Comparison of ENCODE assay signal across 23 mouse cellular contexts in the genomic region with DNA sequence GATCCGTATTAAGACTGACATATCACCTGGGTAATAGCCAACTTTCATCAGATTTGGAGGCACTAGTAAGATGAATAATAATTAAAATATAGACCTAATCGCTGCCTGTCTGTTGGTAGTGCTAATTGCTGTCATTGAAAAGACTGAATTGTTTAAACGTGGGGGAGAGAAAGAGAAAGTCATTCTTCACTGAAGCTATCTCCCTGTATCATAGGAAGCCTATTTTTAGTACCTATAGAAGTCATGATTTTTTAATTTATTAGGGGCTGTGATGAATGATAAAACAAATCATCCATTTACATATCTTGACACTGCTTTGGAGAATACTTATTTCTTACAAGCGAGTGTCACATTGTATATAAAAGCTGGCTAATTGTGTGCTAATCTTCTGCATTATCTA. TPM values are rescaled to one million over a fixed set of nuclear protein-coding genes. Genes with fewer than 3 reads are reported as not detected.
A peak's percentile ranks its signal among the peaks of the same experiment; 100 is the strongest.
DNase-seq lines count a peak whose midpoint lies in the region; ATAC-seq and TF ChIP-seq lines count a peak whose summit lies in the region.
"Had no signal": no experiment of that assay in that cellular context is flagged by ENCODE, and none has a peak within 500 bp of the region (broad histone marks: within the 10 kb centered on the region; RNA-seq: fewer than 3 reads in every experiment).

No protein-coding gene starts in this region.

- no peaks in the 10 kb centered on the region for H3K36me3 ChIP-seq in forebrain, embryonic 14.5 days (ENCODE audit: control insufficient read depth, insufficient read depth, low read length)
- H3K36me3 ChIP-seq in forebrain, embryonic 10.5 days (replicated peaks), result no peaks in the 10 kb centered on the region
- no peaks in the 10 kb centered on the region for H3K36me3 ChIP-seq in midbrain, embryonic 11.5 days (ENCODE audit: control insufficient read depth, insufficient read depth, low read length)
- no peaks in the 10 kb centered on the region for H3K36me3 ChIP-seq in midbrain, postnatal 0 days (ENCODE audit: insufficient read depth, low read length)
- H3K36me3 ChIP-seq in forebrain, postnatal 0 days (ENCODE audit: insufficient read depth), result no peaks in the 10 kb centered on the region
- no peaks in the 10 kb centered on the region for H3K36me3 ChIP-seq in kidney, embryonic 16.5 days (ENCODE audit: insufficient read depth, low read length)
- H3K36me3 ChIP-seq: embryonic facial prominence, embryonic 10.5 days; embryonic facial prominence, embryonic 13.5 days had no signal

- no peak for TF ChIP-seq CTCF in midbrain, postnatal 0 days (IDR thresholded peaks at IDR 0.05)
- TF ChIP-seq CTCF in forebrain, postnatal 0 days (IDR thresholded peaks at IDR 0.05; ENCODE audit: low read depth), result no peak

- H3K9me3 ChIP-seq in forebrain, embryonic 14.5 days (replicated peaks; ENCODE audit: control insufficient read depth, low read length), result no peaks in the 10 kb centered on the region
- H3K9me3 ChIP-seq in forebrain, embryonic 10.5 days, result no peaks in the 10 kb centered on the region
- H3K9me3 ChIP-seq in midbrain, embryonic 11.5 days (ENCODE audit: control insufficient read depth, low read length), result no peaks in the 10 kb centered on the region
- no peaks in the 10 kb centered on the region for H3K9me3 ChIP-seq in midbrain, postnatal 0 days (ENCODE audit: low read length)
- no peaks in the 10 kb centered on the region for H3K9me3 ChIP-seq in forebrain, postnatal 0 days (ENCODE audit: low read length)
- no peaks in the 10 kb centered on the region for H3K9me3 ChIP-seq in kidney, embryonic 16.5 days (ENCODE audit: low read length)
- H3K9me3 ChIP-seq: embryonic facial prominence, embryonic 10.5 days; embryonic facial prominence, embryonic 13.5 days had no signal

- no peak overlapping the region for H3K4me3 ChIP-seq in forebrain, embryonic 14.5 days (ENCODE audit: low read depth, low read length)
- H3K4me3 ChIP-seq in forebrain, embryonic 10.5 days, result no peak overlapping the region
- no peak overlapping the region for H3K4me3 ChIP-seq in midbrain, embryonic 11.5 days (ENCODE audit: low read depth, low read length)
- no peak overlapping the region for H3K4me3 ChIP-seq in midbrain, postnatal 0 days (ENCODE audit: low read depth, low read length)
- no peak overlapping the region for H3K4me3 ChIP-seq in forebrain, postnatal 0 days (ENCODE audit: low read depth, low read length)
- H3K4me3 ChIP-seq in kidney, embryonic 16.5 days (ENCODE audit: low read length), result no peak overlapping the region
- H3K4me3 ChIP-seq: embryonic facial prominence, embryonic 10.5 days; embryonic facial prominence, embryonic 13.5 days; erythroblast, embryonic 14.5 days; gastrocnemius, adult 2 months had no signal

- WGBS in forebrain, embryonic 14.5 days, result 38% methylated on average over 4 of the region's 4 CpGs
- 63% methylated on average over 4 of the region's 4 CpGs for WGBS in forebrain, embryonic 10.5 days
- WGBS in midbrain, embryonic 11.5 days, result 59% methylated on average over 4 of the region's 4 CpGs
- 39% methylated on average over 4 of the region's 4 CpGs for WGBS in midbrain, postnatal 0 days
- WGBS in forebrain, postnatal 0 days, result 35% methylated on average over 4 of the region's 4 CpGs
- WGBS in kidney, embryonic 16.5 days, result 79% methylated on average over 4 of the region's 4 CpGs

- ATAC-seq in forebrain, embryonic 14.5 days, result peak; percentile 40
- ATAC-seq in midbrain, embryonic 11.5 days (ENCODE audit: low FRiP score), result peak; percentile 16; the same call in 1 of the 2 replicates
- no peak for ATAC-seq in midbrain, postnatal 0 days (ENCODE audit: low FRiP score)
- peak; percentile 51; the same call in 1 of the 2 replicates for ATAC-seq in forebrain, postnatal 0 days
- no peak for ATAC-seq in kidney, embryonic 16.5 days (ENCODE audit: low FRiP score, low TSS enrichment)
- ATAC-seq: CD4-positive, CD25-positive, alpha-beta regulatory T cell, adult 4 months; inflammation-experienced regulatory T-cells, adult 6 months; intestine, embryonic 16.5 days had no signal

- no peak overlapping the region for H3K4me2 ChIP-seq in forebrain, embryonic 14.5 days (ENCODE audit: low read length)
- H3K4me2 ChIP-seq in midbrain, embryonic 11.5 days, result no peak overlapping the region
- H3K4me2 ChIP-seq in midbrain, postnatal 0 days (ENCODE audit: low read depth, low read length, poor library complexity, severe bottlenecking), result no peak overlapping the region
- H3K4me2 ChIP-seq in forebrain, postnatal 0 days (ENCODE audit: low read depth), result no peak overlapping the region
- no peak overlapping the region for H3K4me2 ChIP-seq in kidney, embryonic 16.5 days (replicated peaks; ENCODE audit: low read depth, low read length)
- H3K4me2 ChIP-seq: embryonic facial prominence, embryonic 13.5 days; heart, embryonic 11.5 days; hindbrain, embryonic 14.5 days had no signal

- no peaks in the 10 kb centered on the region for H3K27me3 ChIP-seq in forebrain, embryonic 14.5 days (replicated peaks; ENCODE audit: control insufficient read depth, insufficient read depth, low read length)
- no peaks in the 10 kb centered on the region for H3K27me3 ChIP-seq in forebrain, embryonic 10.5 days (ENCODE audit: poor library complexity, severe bottlenecking)
- H3K27me3 ChIP-seq in midbrain, embryonic 11.5 days (ENCODE audit: control insufficient read depth, insufficient read depth, low read length), result no peaks in the 10 kb centered on the region
- H3K27me3 ChIP-seq in midbrain, postnatal 0 days (ENCODE audit: insufficient read depth, low read length), result no peaks in the 10 kb centered on the region
- no peaks in the 10 kb centered on the region for H3K27me3 ChIP-seq in forebrain, postnatal 0 days (ENCODE audit: insufficient read depth, low read length)
- H3K27me3 ChIP-seq in kidney, embryonic 16.5 days (ENCODE audit: insufficient read depth, low read length), result no peaks in the 10 kb centered on the region
- H3K27me3 ChIP-seq: embryonic facial prominence, embryonic 13.5 days had no signal

- H3K27ac ChIP-seq in forebrain, embryonic 14.5 days (ENCODE audit: low read depth, low read length), result no peak overlapping the region
- H3K27ac ChIP-seq in forebrain, embryonic 10.5 days, result no peak overlapping the region
- no peak overlapping the region for H3K27ac ChIP-seq in midbrain, embryonic 11.5 days (ENCODE audit: low read depth, low read length)
- H3K27ac ChIP-seq in midbrain, postnatal 0 days (ENCODE audit: low read depth, low read length), result no peak overlapping the region
- no peak overlapping the region for H3K27ac ChIP-seq in forebrain, postnatal 0 days (ENCODE audit: low read depth, low read length)
- H3K27ac ChIP-seq in kidney, embryonic 16.5 days (ENCODE audit: low read length), result no peak overlapping the region
- H3K27ac ChIP-seq: embryonic facial prominence, embryonic 10.5 days; embryonic facial prominence, embryonic 13.5 days; gastrocnemius, adult 2 months; hindbrain, postnatal 0 days had no signal

- DNase-seq in forebrain, embryonic 14.5 days (ENCODE audit: low spot score), result peak; percentile 24
- no peak for DNase-seq in forebrain, embryonic 10.5 days (ENCODE audit: extremely low spot score, low spot score)
- no peak for DNase-seq in midbrain, embryonic 11.5 days (ENCODE audit: low spot score, missing footprints)
- no peak for DNase-seq in midbrain, postnatal 0 days (ENCODE audit: low spot score)
- no peak for DNase-seq in forebrain, postnatal 0 days
- DNase-seq: adrenal gland, adult 2 months; adrenal gland, postnatal 14 days; cerebellum, adult 11-12 months; cerebellum, adult 8-10 months; cerebellum, postnatal 10 days; cerebellum, postnatal 36 days; gastrocnemius, adult 2 months; gastrocnemius, postnatal 14 days had no signal

- H3K9ac ChIP-seq in forebrain, embryonic 14.5 days (ENCODE audit: low read length), result no peak overlapping the region
- H3K9ac ChIP-seq in midbrain, embryonic 11.5 days (ENCODE audit: low read length), result no peak overlapping the region
- H3K9ac ChIP-seq in midbrain, postnatal 0 days (replicated peaks; ENCODE audit: low read length, poor library complexity, severe bottlenecking), result no peak overlapping the region
- no peak overlapping the region for H3K9ac ChIP-seq in forebrain, postnatal 0 days
- no peak overlapping the region for H3K9ac ChIP-seq in kidney, embryonic 16.5 days (replicated peaks; ENCODE audit: low read length)
- H3K9ac ChIP-seq: embryonic facial prominence, embryonic 13.5 days; hindbrain, embryonic 14.5 days had no signal

- 0 out of 2 replicates have a peak, but pooled peaks cover 3% of the 10 kb centered on the region for H3K4me1 ChIP-seq in forebrain, embryonic 14.5 days (ENCODE audit: control insufficient read depth, insufficient read depth, low read length)
- peaks cover 31% of the 10 kb centered on the region for H3K4me1 ChIP-seq in forebrain, embryonic 10.5 days
- peaks cover 10% of the 10 kb centered on the region; the same call in 1 of the 2 replicates for H3K4me1 ChIP-seq in midbrain, embryonic 11.5 days (ENCODE audit: control insufficient read depth, insufficient read depth, low read length)
- no peaks in the 10 kb centered on the region for H3K4me1 ChIP-seq in midbrain, postnatal 0 days (ENCODE audit: insufficient read depth, low read length)
- no peaks in the 10 kb centered on the region for H3K4me1 ChIP-seq in forebrain, postnatal 0 days (ENCODE audit: insufficient read depth)
- H3K4me1 ChIP-seq in kidney, embryonic 16.5 days (ENCODE audit: insufficient read depth, low read length), result no peaks in the 10 kb centered on the region
- H3K4me1 ChIP-seq: embryonic facial prominence, embryonic 13.5 days had no signal

RNA-seq across cellular contexts. Expression of gene Pou5f2, which starts 20.1 kb away (rescaled TPM):
- 0.28 and 0.36 TPM in 2 replicates for polyA plus RNA-seq in forebrain, embryonic 14.5 days (2014; fragmentation: Nextera tagmentation; extraction: Ambion mirVana)
- polyA plus RNA-seq in forebrain, embryonic 10.5 days (2016; fragmentation: Nextera tagmentation; extraction: Ambion mirVana), result 1.2 and 1.6 TPM in 2 replicates
- 0.80 and 1.2 TPM in 2 replicates for polyA plus RNA-seq in midbrain, embryonic 11.5 days (2014; fragmentation: Nextera tagmentation; extraction: Ambion mirVana)
- total RNA-seq in midbrain, postnatal 0 days (2014; rRNA removed), result 0.61 and 1.7 TPM in 2 replicates
- polyA plus RNA-seq in midbrain, postnatal 0 days (2015; fragmentation: Nextera tagmentation; extraction: Ambion mirVana), result 0.36 and 0.43 TPM in 2 replicates
- 1.2 and 1.9 TPM in 2 replicates for total RNA-seq in forebrain, postnatal 0 days (2014; rRNA removed)
- 0.42 TPM in 1 of 2 replicates, not detected in the other for polyA plus RNA-seq in forebrain, postnatal 0 days (2015; fragmentation: Nextera tagmentation; extraction: Ambion mirVana)
- polyA plus RNA-seq in kidney, embryonic 16.5 days (2015; fragmentation: Nextera tagmentation; extraction: Ambion mirVana), result 0.81 and 2.3 TPM in 2 replicates
- polyA plus RNA-seq: erythroblast, embryonic 14.5 days had no signal

Comparison
In these comparisons a context has a peak if more than half of its experiments do, and no peak if none do; other contexts are left out.
1. ATAC-seq: peak in forebrain, embryonic 14.5 days (single experiment), midbrain, embryonic 11.5 days (single experiment) and forebrain, postnatal 0 days (single experiment); none in midbrain, postnatal 0 days (single experiment) and kidney, embryonic 16.5 days (single experiment).